In the genomic region with DNA sequence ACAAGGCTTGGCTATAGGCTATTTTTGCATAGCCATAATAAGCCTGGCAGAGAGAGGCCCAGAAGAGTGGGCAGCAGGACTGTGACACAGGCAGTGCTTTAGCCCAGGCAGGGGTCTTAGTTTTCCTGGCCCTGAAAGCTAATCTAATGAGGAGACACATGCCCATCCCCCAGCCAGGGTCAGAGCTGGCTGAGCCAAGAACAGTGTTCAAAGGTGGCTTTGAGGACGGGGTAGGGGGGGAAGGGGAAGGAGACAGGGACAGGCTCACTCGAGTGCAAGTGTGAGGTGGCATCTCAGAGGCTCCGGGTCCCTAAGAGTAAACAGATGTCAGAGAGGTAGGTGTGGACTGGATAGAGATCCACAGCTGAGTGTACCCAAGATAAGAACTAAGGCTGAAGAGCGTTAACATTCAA, we compare ENCODE assay signal across 8 mouse cellular contexts. TPM values are rescaled to one million over a fixed set of nuclear protein-coding genes. Genes with fewer than 3 reads are reported as not detected.
A peak's percentile ranks its signal among the peaks of the same experiment; 100 is the strongest.
DNase-seq lines count a peak whose midpoint lies in the region; ATAC-seq and TF ChIP-seq lines count a peak whose summit lies in the region.

No protein-coding gene starts in this region.

- H3K4me1 ChIP-seq in lung, embryonic 14.5 days (ENCODE audit: insufficient read depth) = peaks cover 59% of the 10 kb centered on the region
- H3K4me1 ChIP-seq in embryonic facial prominence, embryonic 14.5 days (ENCODE audit: control insufficient read depth, insufficient read depth, low read length) = peaks cover 66% of the 10 kb centered on the region
- peaks cover 33% of the 10 kb centered on the region for H3K4me1 ChIP-seq in midbrain, embryonic 11.5 days (ENCODE audit: control insufficient read depth, insufficient read depth, low read length)

- TF ChIP-seq CTCF in lung, embryonic 14.5 days (IDR thresholded peaks at IDR 0.05; ENCODE audit: low read depth) = no peak

- peak overlapping the region; percentile 98 for H3K4me2 ChIP-seq in lung, embryonic 14.5 days
- H3K4me2 ChIP-seq in embryonic facial prominence, embryonic 14.5 days (ENCODE audit: low read depth, low read length) = peak overlapping the region; percentile 95
- peak overlapping the region; percentile 43 for H3K4me2 ChIP-seq in midbrain, embryonic 11.5 days

- peak; percentile 13; the same call in 1 of the 2 replicates for ATAC-seq in lung, embryonic 14.5 days (ENCODE audit: insufficient read depth)
- ATAC-seq in embryonic facial prominence, embryonic 14.5 days (ENCODE audit: low read depth) = no peak
- no peak for ATAC-seq in midbrain, embryonic 11.5 days (ENCODE audit: low FRiP score)
- ATAC-seq in megakaryocyte progenitor cell, adult 5-6 weeks (replicated peaks; ENCODE audit: poor library complexity) = no peak

- WGBS in lung, embryonic 14.5 days = 2% methylated on average over 4 of the region's 4 CpGs
- 3% methylated on average over 4 of the region's 4 CpGs for WGBS in embryonic facial prominence, embryonic 14.5 days
- 4% methylated on average over 4 of the region's 4 CpGs for WGBS in midbrain, embryonic 11.5 days

- H3K27me3 ChIP-seq in lung, embryonic 14.5 days (ENCODE audit: insufficient read depth, low read length) = no peaks in the 10 kb centered on the region
- H3K27me3 ChIP-seq in embryonic facial prominence, embryonic 14.5 days (replicated peaks; ENCODE audit: control insufficient read depth, insufficient read depth, low read length) = no peaks in the 10 kb centered on the region
- H3K27me3 ChIP-seq in midbrain, embryonic 11.5 days (ENCODE audit: control insufficient read depth, insufficient read depth, low read length) = peaks cover 10% of the 10 kb centered on the region; the same call in 1 of the 2 replicates

- H3K4me3 ChIP-seq in lung, embryonic 14.5 days (ENCODE audit: low read depth, low read length) = peak overlapping the region; percentile 80
- peak overlapping the region; percentile 71; the same call in 1 of the 2 replicates for H3K4me3 ChIP-seq in embryonic facial prominence, embryonic 14.5 days (ENCODE audit: low read depth, low read length)
- H3K4me3 ChIP-seq in midbrain, embryonic 11.5 days (ENCODE audit: low read depth, low read length) = no peak overlapping the region

- H3K9me3 ChIP-seq in lung, embryonic 14.5 days (ENCODE audit: low read depth, low read length) = no peaks in the 10 kb centered on the region
- no peaks in the 10 kb centered on the region for H3K9me3 ChIP-seq in embryonic facial prominence, embryonic 14.5 days (ENCODE audit: control insufficient read depth, low read length)
- no peaks in the 10 kb centered on the region for H3K9me3 ChIP-seq in midbrain, embryonic 11.5 days (ENCODE audit: control insufficient read depth, low read length)

- peak overlapping the region; percentile 49; the same call in 1 of the 2 replicates for H3K9ac ChIP-seq in lung, embryonic 14.5 days
- peak overlapping the region; percentile 48 for H3K9ac ChIP-seq in embryonic facial prominence, embryonic 14.5 days (ENCODE audit: low read depth, low read length)
- peak overlapping the region; percentile 27; the same call in 1 of the 2 replicates for H3K9ac ChIP-seq in midbrain, embryonic 11.5 days (ENCODE audit: low read length)

- peak overlapping the region; percentile 98 for H3K27ac ChIP-seq in lung, embryonic 14.5 days (ENCODE audit: low read depth)
- peak overlapping the region; percentile 85 for H3K27ac ChIP-seq in embryonic facial prominence, embryonic 14.5 days (replicated peaks; ENCODE audit: low read depth, low read length)
- peak overlapping the region; percentile 12; the same call in 1 of the 2 replicates for H3K27ac ChIP-seq in midbrain, embryonic 11.5 days (ENCODE audit: low read depth, low read length)

- peaks cover 3% of the 10 kb centered on the region; the same call in 1 of the 2 replicates for H3K36me3 ChIP-seq in lung, embryonic 14.5 days (ENCODE audit: insufficient read depth)
- H3K36me3 ChIP-seq in embryonic facial prominence, embryonic 14.5 days (ENCODE audit: control insufficient read depth, insufficient read depth, low read length) = no peaks in the 10 kb centered on the region
- H3K36me3 ChIP-seq in midbrain, embryonic 11.5 days (ENCODE audit: control insufficient read depth, insufficient read depth, low read length) = no peaks in the 10 kb centered on the region

- DNase-seq in lung, embryonic 14.5 days = peak; percentile 55
- DNase-seq in lung, postnatal 4 days = no peak
- no peak for DNase-seq in embryonic facial prominence, embryonic 14.5 days (ENCODE audit: low spot score)
- peak; percentile 51 for DNase-seq in kidney, adult 11 months
- DNase-seq in midbrain, embryonic 11.5 days (ENCODE audit: low spot score, missing footprints) = no peak
- DNase-seq in retina, postnatal 1 day = no peak
- DNase-seq in left cerebral cortex, adult 8-10 months (ENCODE audit: low spot score in 2 of 2) = no peak

RNA-seq across cellular contexts. Expression of gene Csrnp1, which starts 3.7 kb away (rescaled TPM):
- polyA plus RNA-seq in lung, embryonic 14.5 days (2014; fragmentation: Nextera tagmentation; extraction: Ambion mirVana) = 2.2 and 2.7 TPM in 2 replicates
- 1.7 and 2.4 TPM in 2 replicates for polyA plus RNA-seq in embryonic facial prominence, embryonic 14.5 days (2014; fragmentation: Nextera tagmentation; extraction: Ambion mirVana)
- polyA plus RNA-seq in midbrain, embryonic 11.5 days (2014; fragmentation: Nextera tagmentation; extraction: Ambion mirVana) = 0.34 and 0.67 TPM in 2 replicates
- total RNA-seq in megakaryocyte progenitor cell, adult 5-6 weeks (2015) = 9.0 and 12.3 TPM in 2 replicates
- 13.3 and 18.9 TPM in 2 replicates for total RNA-seq in megakaryocyte progenitor cell, adult 5-6 weeks (2017)
- 10 to 100 TPM; 13.4 to 25.5 (median 14.7) TPM for total RNA-seq in left cerebral cortex, adult 8-10 months (2022)

RNA-seq across cellular contexts. Expression of gene Xirp1, which starts 42.6 kb away (rescaled TPM):
- 0.07 and 0.87 TPM in 2 replicates for polyA plus RNA-seq in lung, embryonic 14.5 days (2014; fragmentation: Nextera tagmentation; extraction: Ambion mirVana)
- 4.9 and 8.0 TPM in 2 replicates for polyA plus RNA-seq in embryonic facial prominence, embryonic 14.5 days (2014; fragmentation: Nextera tagmentation; extraction: Ambion mirVana)
- not detected in 2 replicates for polyA plus RNA-seq in midbrain, embryonic 11.5 days (2014; fragmentation: Nextera tagmentation; extraction: Ambion mirVana)
- not detected in 2 replicates for total RNA-seq in megakaryocyte progenitor cell, adult 5-6 weeks (2015)
- not detected in 2 replicates for total RNA-seq in megakaryocyte progenitor cell, adult 5-6 weeks (2017)
- total RNA-seq in left cerebral cortex, adult 8-10 months (2022) = under 1 TPM; 0.07 to 0.51 (median 0.31) TPM

RNA-seq across cellular contexts. Expression of gene Ttc21a, which starts 43.4 kb away (rescaled TPM):
- 0.16 and 0.28 TPM in 2 replicates for polyA plus RNA-seq in lung, embryonic 14.5 days (2014; fragmentation: Nextera tagmentation; extraction: Ambion mirVana)
- 0.52 and 0.72 TPM in 2 replicates for polyA plus RNA-seq in embryonic facial prominence, embryonic 14.5 days (2014; fragmentation: Nextera tagmentation; extraction: Ambion mirVana)
- 0.10 and 0.20 TPM in 2 replicates for polyA plus RNA-seq in midbrain, embryonic 11.5 days (2014; fragmentation: Nextera tagmentation; extraction: Ambion mirVana)
- 2.3 and 2.4 TPM in 2 replicates for total RNA-seq in megakaryocyte progenitor cell, adult 5-6 weeks (2015)
- total RNA-seq in megakaryocyte progenitor cell, adult 5-6 weeks (2017) = 3.4 and 5.7 TPM in 2 replicates
- 1 to 10 TPM in 1 of 4 experiments, under 1 TPM in 3; 0.70 to 1.2 (median 0.81) TPM for total RNA-seq in left cerebral cortex, adult 8-10 months (2022)

RNA-seq across cellular contexts. Expression of gene Gorasp1, which starts 43.4 kb away (rescaled TPM):
- 30.0 and 30.8 TPM in 2 replicates for polyA plus RNA-seq in lung, embryonic 14.5 days (2014; fragmentation: Nextera tagmentation; extraction: Ambion mirVana)
- polyA plus RNA-seq in embryonic facial prominence, embryonic 14.5 days (2014; fragmentation: Nextera tagmentation; extraction: Ambion mirVana) = 29.9 and 32.4 TPM in 2 replicates
- 16.4 and 18.4 TPM in 2 replicates for polyA plus RNA-seq in midbrain, embryonic 11.5 days (2014; fragmentation: Nextera tagmentation; extraction: Ambion mirVana)
- 7.9 and 8.7 TPM in 2 replicates for total RNA-seq in megakaryocyte progenitor cell, adult 5-6 weeks (2015)
- 5.1 and 7.4 TPM in 2 replicates for total RNA-seq in megakaryocyte progenitor cell, adult 5-6 weeks (2017)
- 10 to 100 TPM; 32.8 to 40.9 (median 36.8) TPM for total RNA-seq in left cerebral cortex, adult 8-10 months (2022)

Comparison
In these comparisons a context has a peak if more than half of its experiments do, and no peak if none do; other contexts are left out.
1. DNase-seq: peak in lung, embryonic 14.5 days (single experiment) and kidney, adult 11 months (single experiment); none in lung, postnatal 4 days (0 of 2), embryonic facial prominence, embryonic 14.5 days (single experiment), midbrain, embryonic 11.5 days (single experiment), retina, postnatal 1 day (single experiment) and left cerebral cortex, adult 8-10 months (0 of 2).
2. H3K27ac ChIP-seq: peak in every context shown above with its lines; median percentile 98 in lung, embryonic 14.5 days; 85 in embryonic facial prominence, embryonic 14.5 days; 12 in midbrain, embryonic 11.5 days.
3. H3K4me2 ChIP-seq: peak in every context shown above with its lines; median percentile 98 in lung, embryonic 14.5 days; 95 in embryonic facial prominence, embryonic 14.5 days; 43 in midbrain, embryonic 11.5 days.
4. Peak in every context shown above with its lines, with median percentiles within 50 percentile points of each other: H3K9ac ChIP-seq.